Mouse (Mus musculus) spleen, adult 2 months (tissue): ENCODE measurements at regions not wholly inside any gene's neighbourhood (a gene's known extent, or its start where the extent isn't known, plus 50 kb on each side); places are given as distances from the start of the nearest gene placed in this dataset.

Experiments used
- DNase-seq, 2 experiments: peaks; one replicate each; pipeline versions ENCODE4 v3.0.0 to v3.0.0-alpha.2; 2012 to 2021; ENCODE audit warnings: low spot score in 2 of 2, low read depth in 1 of 2
- H3K27ac ChIP-seq: fragments of 200-500 bp; 2 replicates; pipeline ENCODE4 v1.5.1; 2012; ENCODE audit warnings: low read length, inconsistent platforms; ENCODE audit not compliant: insufficient read depth
- H3K27me3 ChIP-seq: fragments of 200-500 bp; 2 replicates; pipeline ENCODE4 v1.6.1; 2012; ENCODE audit warnings: mild to moderate bottlenecking, moderate library complexity, low read length, inconsistent platforms; ENCODE audit not compliant: control insufficient read depth, insufficient read depth
- H3K36me3 ChIP-seq: fragments of 200-500 bp; 2 replicates; pipeline ENCODE4 v1.6.1; 2012; ENCODE audit warnings: mild to moderate bottlenecking, low read length, inconsistent platforms; ENCODE audit not compliant: control insufficient read depth, insufficient read depth
- H3K4me1 ChIP-seq: fragments of 200-500 bp; 2 replicates; pipeline ENCODE4 v1.6.1; 2011; ENCODE audit warnings: inconsistent platforms; ENCODE audit not compliant: control insufficient read depth, insufficient read depth, insufficient read length
- H3K4me3 ChIP-seq: fragments of 200-500 bp; 2 replicates; pipeline ENCODE4 v1.5.1; 2011; ENCODE audit warnings: mild to moderate bottlenecking, inconsistent platforms; ENCODE audit not compliant: insufficient read depth, insufficient read length; ENCODE audit errors: extremely low read depth
- CTCF ChIP-seq: fragments of 200-500 bp; IDR thresholded peaks from 2 replicates; pipeline ENCODE4 v1.5.1; 2011; ENCODE audit warnings: mild to moderate bottlenecking, inconsistent platforms; ENCODE audit not compliant: insufficient read depth, insufficient read length, insufficient replicate concordance; ENCODE audit errors: extremely low read depth
- POLR2A ChIP-seq: fragments of 200-500 bp; IDR thresholded peaks from 2 replicates; pipeline ENCODE4 v1.6.1; 2011; ENCODE audit warnings: low read depth, low read length, inconsistent platforms
- WGBS: fragments of 180-500 bp; shearing (Covaris S2); methylation state at CpG from one replicate; pipeline ENCODE4 v1.1.7; 2018; 5-methylcytosine and 5-hydroxymethylcytosine counted together

- no peaks in the 10 kb centered on the region for H3K4me1 ChIP-seq
- H3K36me3 ChIP-seq: no peaks in the 10 kb centered on the region
- H3K27ac ChIP-seq: no peak overlapping the region
- no peak overlapping the region for H3K4me3 ChIP-seq
- H3K27me3 ChIP-seq: no peaks in the 10 kb centered on the region
- WGBS: 77% methylated on average over 3 of the region's 3 CpGs
- TF ChIP-seq POLR2A (no peak), CTCF (no peak)
- no peak for DNase-seq
Measured at GRCm38 (mm10) chr7:124836531-124836930, 607.9 kb upstream of the Kdm8 start.

DNA sequence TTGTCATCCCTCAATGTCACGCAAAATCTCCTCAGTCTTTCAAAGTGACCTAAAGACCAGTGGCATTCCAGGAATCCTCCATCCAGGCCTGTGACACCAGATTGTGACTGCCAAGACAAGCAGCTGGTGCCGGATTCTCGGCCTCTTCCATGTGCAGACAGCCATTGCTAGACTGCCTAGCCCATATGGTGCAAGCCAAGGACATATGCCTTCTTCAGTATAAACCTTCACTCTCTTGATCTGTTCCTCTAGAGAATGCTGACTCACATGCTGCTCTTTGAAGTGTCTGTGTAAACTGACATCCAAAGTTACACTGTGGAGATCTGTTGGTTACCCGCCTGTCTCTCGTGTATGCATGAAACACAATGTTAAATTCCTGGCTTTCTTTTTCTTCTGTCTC is 589.4 kb upstream of the Kdm8 start:
- H3K36me3 ChIP-seq: no peaks in the 10 kb centered on the region
- no peak overlapping the region for H3K4me3 ChIP-seq
- TF ChIP-seq CTCF (no peak), POLR2A (no peak)
- 90% methylated on average over 5 of the region's 5 CpGs for WGBS
- H3K27me3 ChIP-seq: no peaks in the 10 kb centered on the region
- H3K27ac ChIP-seq: no peak overlapping the region
- no peak for DNase-seq
- H3K4me1 ChIP-seq: no peaks in the 10 kb centered on the region

GRCm38 (mm10) chr7:124857106-124857505 is 587.4 kb upstream of the Kdm8 start:
- WGBS: 79% methylated on average over 3 of the region's 3 CpGs
- TF ChIP-seq POLR2A (no peak), CTCF (no peak)
- no peaks in the 10 kb centered on the region for H3K27me3 ChIP-seq

DNA sequence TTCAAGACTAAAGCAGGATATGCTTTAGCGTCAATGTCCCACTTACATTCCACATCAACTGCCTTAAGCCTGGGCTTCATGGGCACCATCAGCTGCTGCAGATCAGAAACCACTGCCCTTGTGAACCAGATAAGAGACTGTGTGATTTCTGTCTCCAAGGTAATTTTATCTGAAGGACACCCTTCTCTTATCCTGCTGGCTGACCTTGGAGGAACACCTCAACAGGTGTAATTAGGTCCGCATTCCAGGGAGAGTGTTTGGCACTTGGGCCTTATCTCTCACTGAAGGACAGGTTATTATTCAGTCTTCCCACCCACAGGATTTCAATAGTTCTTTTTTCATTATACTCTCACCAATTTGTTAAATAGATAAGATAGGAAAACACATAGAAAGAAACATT is 583.1 kb upstream of the Kdm8 start:
- H3K27me3 ChIP-seq: no peaks in the 10 kb centered on the region
- TF ChIP-seq CTCF (no peak), POLR2A (no peak)
- no peak overlapping the region for H3K4me3 ChIP-seq
- no peaks in the 10 kb centered on the region for H3K36me3 ChIP-seq
- no peak overlapping the region for H3K27ac ChIP-seq
- DNase-seq: no peak
- no peaks in the 10 kb centered on the region for H3K4me1 ChIP-seq
- 97% methylated on average over 2 of the region's 2 CpGs for WGBS

More at GRCm38 (mm10) chr7:124857106-124857505, 587.4 kb upstream of the Kdm8 start:
- H3K4me3 ChIP-seq: no peak overlapping the region
- H3K27ac ChIP-seq: no peak overlapping the region
- H3K4me1 ChIP-seq: no peaks in the 10 kb centered on the region
- no peak for DNase-seq
- no peaks in the 10 kb centered on the region for H3K36me3 ChIP-seq

- Histone ChIP-seq H3K27me3 (no peaks in the 10 kb centered on the region), H3K27ac (peak overlapping the region; percentile 14; the same call in 1 of the 2 replicates), H3K4me1 (no peaks in the 10 kb centered on the region), H3K36me3 (no peaks in the 10 kb centered on the region), H3K4me3 (no peak overlapping the region)
- 58% methylated on average over 6 of the region's 6 CpGs for WGBS
- DNase-seq: no peak
- TF ChIP-seq CTCF (no peak), POLR2A (no peak)
Measured at GRCm38 (mm10) chr7:124868133-124868603, 576.3 kb upstream of the Kdm8 start.

DNA sequence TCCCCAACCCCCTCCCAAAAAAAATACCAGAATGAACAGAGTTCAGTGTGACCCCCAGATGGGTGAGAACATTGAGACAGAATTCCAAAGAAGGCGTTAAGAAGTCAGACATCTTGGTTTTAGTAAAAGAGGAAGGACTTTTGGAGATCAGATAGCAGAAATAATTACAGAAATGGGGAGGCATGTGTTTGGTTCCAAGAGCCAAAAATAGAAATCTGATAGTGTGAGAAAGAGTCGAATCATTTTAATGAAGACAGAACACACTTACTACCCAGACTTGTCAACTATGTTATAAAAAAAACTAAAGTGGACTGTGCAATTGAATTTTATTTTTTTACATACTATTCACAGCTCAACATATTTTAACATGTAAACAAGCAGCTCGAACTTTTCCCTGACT is 575.9 kb upstream of the Kdm8 start:
- Histone ChIP-seq H3K27ac (peak overlapping the region; percentile 14; the same call in 1 of the 2 replicates), H3K27me3 (no peaks in the 10 kb centered on the region), H3K36me3 (no peaks in the 10 kb centered on the region), H3K4me3 (no peak overlapping the region), H3K4me1 (no peaks in the 10 kb centered on the region)
- TF ChIP-seq POLR2A: no peak
- TF ChIP-seq CTCF: no peak
- no peak for DNase-seq
- 59% methylated on average over 3 of the region's 3 CpGs for WGBS

DNA sequence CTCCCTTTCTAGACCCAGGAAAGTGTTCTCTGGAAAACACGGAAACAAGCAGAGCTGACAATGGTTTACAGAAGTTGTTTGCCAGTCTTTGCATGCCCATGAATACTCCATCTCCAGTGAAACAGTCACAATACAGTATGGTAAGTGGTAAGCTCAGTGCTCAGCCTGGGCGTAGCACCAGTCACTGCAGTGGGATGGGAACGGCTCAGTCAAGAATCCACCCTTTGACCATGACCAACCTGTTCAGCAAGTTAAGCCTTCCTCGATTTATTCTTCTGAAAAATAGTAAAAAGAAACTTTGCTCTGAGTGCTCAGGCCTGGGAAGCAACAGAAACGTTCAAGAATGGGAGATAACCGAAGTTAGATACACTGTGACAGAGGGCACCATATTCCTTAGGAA is 563.7 kb upstream of the Kdm8 start:
- Histone ChIP-seq H3K4me3 (no peak overlapping the region), H3K4me1 (no peaks in the 10 kb centered on the region), H3K27me3 (no peaks in the 10 kb centered on the region), H3K36me3 (no peaks in the 10 kb centered on the region), H3K27ac (no peak overlapping the region)
- 85% methylated on average over 6 of the region's 6 CpGs for WGBS
- no peak for DNase-seq
- no peak for TF ChIP-seq POLR2A
- TF ChIP-seq CTCF: no peak
